Mouse (Mus musculus): ENCODE measurements around the gene Plac1. TPM values are rescaled to one million over a fixed set of nuclear protein-coding genes. Genes with fewer than 3 reads are reported as not detected.

Gene Plac1
- polyA plus RNA-seq, 1 experiment from 2014 or later: 1.8 TPM

DNA sequence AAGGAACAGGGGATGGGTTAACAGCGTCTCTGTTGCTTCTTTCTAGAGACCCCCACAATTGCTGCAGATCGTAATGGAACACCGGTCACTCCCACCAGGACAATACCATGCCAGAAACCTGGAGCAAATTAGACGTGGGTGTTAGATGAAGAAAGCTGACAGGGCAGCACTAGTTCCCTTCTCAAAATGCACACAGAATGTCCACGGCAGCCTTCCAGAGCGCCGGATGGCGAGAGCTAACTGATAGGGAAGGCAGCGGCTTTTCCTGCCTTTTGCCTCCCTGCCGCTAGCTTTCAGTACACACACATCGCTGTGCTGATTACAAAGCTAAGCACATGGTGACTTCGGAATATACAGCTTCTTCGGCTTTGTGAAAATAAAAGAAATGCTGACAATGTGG is 7.9 kb downstream of the Plac1 start:
- ATAC-seq (ENCODE audit: low read depth) (no peak), DNase-seq (no peak)
- WGBS (ENCODE audit: insufficient replicate concordance): 26% methylated on average over 13 of the region's 13 CpGs
- Histone ChIP-seq H3K27ac (no peak overlapping the region), H3K4me1 (replicated peaks) (peaks cover 4% of the 10 kb centered on the region), H3K9ac (peak overlapping the region; percentile 49; the same call in 1 of the 2 replicates), H3K4me3 (replicated peaks) (peak overlapping the region; percentile 32), H3K9me3 (replicated peaks) (no peaks in the 10 kb centered on the region), H3K36me3 (no peaks in the 10 kb centered on the region), H3K27me3 (no peaks in the 10 kb centered on the region), H3K4me2 (peak overlapping the region; percentile 60)

DNA sequence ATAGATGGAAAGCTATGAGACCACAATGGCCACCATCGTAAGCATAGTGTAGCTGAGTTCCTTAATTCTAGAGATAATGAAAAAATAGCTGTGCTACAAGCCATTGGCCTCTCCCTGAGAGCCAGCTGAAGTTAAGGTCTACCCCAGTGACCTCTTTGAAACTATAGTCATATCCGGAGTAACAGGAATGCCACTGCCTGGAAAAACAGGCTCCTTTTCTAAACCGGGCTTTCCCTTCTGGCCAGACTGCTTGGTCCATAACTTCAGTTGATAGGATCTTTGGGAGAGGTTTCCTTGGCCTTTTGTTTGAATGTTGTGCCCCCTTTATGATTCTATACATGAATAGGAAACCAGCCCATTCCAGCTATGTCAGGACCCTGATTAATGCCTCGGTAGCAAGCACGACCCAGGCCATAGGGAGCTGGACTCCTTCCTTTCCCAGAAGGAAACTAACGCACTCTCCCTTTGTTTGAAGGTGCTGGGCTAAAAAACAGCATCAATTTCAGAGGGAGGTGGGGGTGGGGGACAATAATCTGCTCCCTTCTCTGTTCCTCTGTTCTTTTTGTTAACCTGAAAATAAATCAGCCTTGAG is 15.5 kb downstream of the Plac1 start:
- Histone ChIP-seq H3K27me3 (no peaks in the 10 kb centered on the region), H3K4me1 (replicated peaks) (no peaks in the 10 kb centered on the region), H3K9ac (no peak overlapping the region), H3K4me2 (no peak overlapping the region), H3K9me3 (replicated peaks) (no peaks in the 10 kb centered on the region), H3K36me3 (no peaks in the 10 kb centered on the region), H3K4me3 (replicated peaks) (no peak overlapping the region), H3K27ac (no peak overlapping the region)
- WGBS (ENCODE audit: insufficient replicate concordance): 53% methylated on average over 6 of the region's 6 CpGs
- ATAC-seq (ENCODE audit: low read depth) (no peak), DNase-seq (no peak)

DNA sequence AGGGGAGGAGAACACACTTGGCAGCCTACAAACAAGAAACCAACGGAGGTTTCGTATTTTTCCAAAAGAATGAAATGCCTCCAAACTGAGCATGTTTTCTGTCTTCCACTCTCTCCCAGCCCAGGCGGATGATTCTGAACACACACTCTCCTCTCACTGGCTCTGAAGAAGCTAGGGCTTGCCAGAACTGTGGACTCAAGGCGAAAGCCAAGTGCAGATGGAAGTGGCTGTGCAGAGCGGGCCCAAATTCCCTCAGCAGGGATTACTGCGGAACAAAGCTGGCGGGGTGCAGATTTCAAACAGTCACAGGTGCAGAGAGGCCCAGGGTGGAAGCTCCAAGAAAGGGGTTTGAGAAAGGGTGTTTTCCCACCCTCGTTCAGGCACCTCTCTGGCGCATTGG is 19.1 kb downstream of the Plac1 start:
- DNase-seq (no peak), ATAC-seq (ENCODE audit: low read depth) (no peak)
- Histone ChIP-seq H3K27me3 (no peaks in the 10 kb centered on the region), H3K4me1 (replicated peaks) (no peaks in the 10 kb centered on the region), H3K4me3 (replicated peaks) (no peak overlapping the region), H3K4me2 (no peak overlapping the region), H3K9ac (no peak overlapping the region), H3K36me3 (no peaks in the 10 kb centered on the region), H3K9me3 (replicated peaks) (no peaks in the 10 kb centered on the region), H3K27ac (no peak overlapping the region)
- 77% methylated on average over 9 of the region's 9 CpGs for WGBS (ENCODE audit: insufficient replicate concordance)

- no peak overlapping the region for H3K4me3 ChIP-seq (replicated peaks)
- H3K4me2 ChIP-seq: no peak overlapping the region
- H3K27ac ChIP-seq: no peak overlapping the region
- no peak overlapping the region for H3K9ac ChIP-seq
- 64% methylated on average over 7 of the region's 7 CpGs for WGBS (ENCODE audit: insufficient replicate concordance)
- ATAC-seq (ENCODE audit: low read depth): no peak
- no peak for DNase-seq
- no peaks in the 10 kb centered on the region for H3K27me3 ChIP-seq
- H3K9me3 ChIP-seq (replicated peaks): no peaks in the 10 kb centered on the region
- H3K4me1 ChIP-seq (replicated peaks): no peaks in the 10 kb centered on the region
- H3K36me3 ChIP-seq: no peaks in the 10 kb centered on the region
These were observed 25.2 kb downstream of the Plac1 start for GRCm38 (mm10) chrX:53214557-53215229.

- DNase-seq (no peak), ATAC-seq (ENCODE audit: low read depth) (no peak)
- Histone ChIP-seq H3K9me3 (replicated peaks) (no peaks in the 10 kb centered on the region), H3K27ac (no peak overlapping the region), H3K9ac (no peak overlapping the region), H3K4me3 (replicated peaks) (no peak overlapping the region), H3K4me2 (no peak overlapping the region), H3K4me1 (replicated peaks) (no peaks in the 10 kb centered on the region), H3K27me3 (no peaks in the 10 kb centered on the region), H3K36me3 (no peaks in the 10 kb centered on the region)
- 54% methylated on average over 2 of the region's 2 CpGs for WGBS (ENCODE audit: insufficient replicate concordance)
These were observed 26.1 kb downstream of the Plac1 start for GRCm38 (mm10) chrX:53213838-53214237.

DNA sequence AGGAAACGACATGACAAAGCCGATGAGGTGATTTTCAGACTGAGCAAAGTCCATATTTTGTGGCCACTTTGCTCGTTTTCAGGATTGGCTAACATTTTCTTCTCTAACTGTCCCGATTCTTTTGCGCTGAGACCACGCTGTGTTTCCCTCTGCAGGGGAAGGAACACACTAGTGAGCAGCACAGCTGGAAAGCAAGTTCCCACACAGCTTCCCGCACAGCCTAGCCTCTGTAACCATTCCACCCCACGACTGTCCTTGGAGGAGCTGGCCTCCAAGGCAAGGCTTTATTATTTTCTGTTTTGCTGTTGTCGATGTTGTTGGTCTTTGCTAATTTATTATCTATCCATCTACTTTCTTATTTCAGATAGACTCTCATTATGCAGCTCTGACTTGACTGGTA is 27.4 kb downstream of the Plac1 start:
- H3K4me1 ChIP-seq (replicated peaks): no peaks in the 10 kb centered on the region
- H3K36me3 ChIP-seq: no peaks in the 10 kb centered on the region
- H3K27ac ChIP-seq: no peak overlapping the region
- DNase-seq (no peak), ATAC-seq (ENCODE audit: low read depth) (no peak)
- no peaks in the 10 kb centered on the region for H3K27me3 ChIP-seq
- H3K9me3 ChIP-seq (replicated peaks): no peaks in the 10 kb centered on the region
- 29% methylated on average over 9 of the region's 9 CpGs for WGBS (ENCODE audit: insufficient replicate concordance)
- no peak overlapping the region for H3K4me3 ChIP-seq (replicated peaks)
- H3K9ac ChIP-seq: no peak overlapping the region
- no peak overlapping the region for H3K4me2 ChIP-seq

DNA sequence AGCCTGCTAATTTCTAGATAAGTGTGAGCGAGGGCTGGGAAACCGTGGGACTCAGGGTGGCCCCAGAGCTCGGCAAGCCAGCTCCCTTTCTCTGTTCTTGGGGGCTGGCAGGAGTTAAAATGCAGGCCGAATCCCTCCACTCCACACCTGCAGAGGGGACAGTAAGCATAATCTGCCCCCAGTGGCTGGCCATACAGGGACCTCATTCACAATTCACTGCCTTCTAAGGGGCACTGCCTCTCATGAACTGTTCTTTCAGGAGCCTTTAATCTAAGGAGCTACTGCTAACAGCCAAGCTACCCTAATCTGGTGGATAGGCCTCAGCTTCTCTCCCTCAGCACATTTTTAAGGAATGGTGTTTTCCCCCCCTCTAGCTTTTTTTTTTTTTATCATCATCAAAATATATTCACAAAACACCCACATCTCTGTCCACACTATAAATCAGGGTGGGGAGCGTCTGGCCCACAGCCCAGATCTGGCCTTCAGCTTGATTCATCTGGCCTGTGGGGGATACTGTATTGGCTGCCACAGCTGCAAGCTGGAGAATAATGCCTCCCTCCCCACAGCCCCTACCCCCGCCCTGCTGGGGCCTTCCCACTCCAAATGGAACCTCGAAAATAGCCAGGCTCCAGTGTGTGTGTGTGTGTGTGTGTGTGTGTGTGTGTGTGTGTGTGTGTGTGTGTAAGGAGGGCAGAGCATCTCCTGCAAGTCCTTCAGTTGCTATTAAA is 28.0 kb downstream of the Plac1 start:
- WGBS (ENCODE audit: insufficient replicate concordance): 58% methylated on average over 7 of the region's 7 CpGs
- no peak for ATAC-seq (ENCODE audit: low read depth)
- Histone ChIP-seq H3K36me3 (no peaks in the 10 kb centered on the region), H3K4me3 (replicated peaks) (no peak overlapping the region), H3K9me3 (replicated peaks) (no peaks in the 10 kb centered on the region), H3K4me2 (no peak overlapping the region), H3K27ac (no peak overlapping the region), H3K9ac (no peak overlapping the region), H3K27me3 (no peaks in the 10 kb centered on the region), H3K4me1 (replicated peaks) (no peaks in the 10 kb centered on the region)
- DNase-seq: no peak

GRCm38 (mm10) chrX:53209431-53209830 is 30.5 kb downstream of the Plac1 start:
- ATAC-seq (ENCODE audit: low read depth) (no peak), DNase-seq (no peak)
- Histone ChIP-seq H3K4me2 (no peak overlapping the region), H3K27ac (no peak overlapping the region), H3K9me3 (replicated peaks) (no peaks in the 10 kb centered on the region), H3K9ac (no peak overlapping the region), H3K4me1 (replicated peaks) (no peaks in the 10 kb centered on the region), H3K4me3 (replicated peaks) (no peak overlapping the region), H3K27me3 (no peaks in the 10 kb centered on the region), H3K36me3 (no peaks in the 10 kb centered on the region)
- WGBS (ENCODE audit: insufficient replicate concordance): 66% methylated on average over 7 of the region's 7 CpGs

- Histone ChIP-seq H3K4me1 (replicated peaks) (no peaks in the 10 kb centered on the region), H3K4me2 (no peak overlapping the region), H3K9me3 (replicated peaks) (no peaks in the 10 kb centered on the region), H3K27ac (no peak overlapping the region), H3K27me3 (no peaks in the 10 kb centered on the region), H3K4me3 (replicated peaks) (no peak overlapping the region), H3K9ac (no peak overlapping the region), H3K36me3 (no peaks in the 10 kb centered on the region)
- ATAC-seq (ENCODE audit: low read depth): no peak
- DNase-seq: no peak
- WGBS (ENCODE audit: insufficient replicate concordance): 21% methylated on average over 3 of the region's 3 CpGs
These were observed 35.1 kb downstream of the Plac1 start for GRCm38 (mm10) chrX:53204690-53205311.

DNA sequence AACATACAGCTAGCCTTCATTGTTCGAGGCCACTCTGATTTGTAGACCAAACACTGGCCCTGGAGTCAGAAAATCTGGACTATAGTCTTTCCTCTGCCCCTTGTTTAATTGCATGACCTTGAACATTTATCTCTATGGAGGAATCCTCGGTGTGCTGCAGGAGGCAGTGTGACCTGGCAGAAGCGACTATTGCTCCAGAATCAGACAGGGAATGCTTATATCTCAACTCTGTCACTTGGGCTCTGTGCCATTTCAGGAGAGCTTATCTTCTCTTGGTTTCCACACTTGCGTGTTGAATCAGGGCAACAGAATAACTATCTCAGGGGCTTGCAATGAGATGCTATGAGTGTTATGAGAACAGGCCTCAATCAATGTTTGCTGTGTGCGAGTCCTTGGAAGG is 38.3 kb downstream of the Plac1 start:
- Histone ChIP-seq H3K27ac (no peak overlapping the region), H3K4me3 (replicated peaks) (no peak overlapping the region), H3K4me1 (replicated peaks) (no peaks in the 10 kb centered on the region), H3K27me3 (no peaks in the 10 kb centered on the region), H3K9me3 (replicated peaks) (no peaks in the 10 kb centered on the region), H3K36me3 (no peaks in the 10 kb centered on the region), H3K4me2 (no peak overlapping the region), H3K9ac (no peak overlapping the region)
- 58% methylated on average over 5 of the region's 5 CpGs for WGBS (ENCODE audit: insufficient replicate concordance)
- ATAC-seq (ENCODE audit: low read depth) (no peak), DNase-seq (no peak)

DNA sequence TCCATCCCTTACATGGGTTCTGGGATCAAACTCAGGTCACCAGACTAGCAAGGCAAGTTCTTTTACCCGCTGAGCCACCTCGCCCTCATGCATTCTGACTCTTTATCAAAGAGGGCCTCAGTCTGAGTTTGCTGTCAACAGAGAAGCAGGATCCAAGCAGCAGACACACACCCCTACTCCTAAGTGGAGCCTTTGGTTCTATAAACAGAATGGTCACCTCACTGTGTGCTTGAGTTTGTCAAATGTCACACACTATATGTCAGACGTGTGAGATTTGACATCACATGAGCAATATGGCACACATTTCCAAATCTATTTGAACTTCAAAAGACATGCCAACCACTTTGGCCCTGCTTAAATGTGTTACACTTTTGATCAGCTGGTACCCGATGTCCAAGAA is 42.2 kb downstream of the Plac1 start:
- Histone ChIP-seq H3K4me2 (no peak overlapping the region), H3K36me3 (no peaks in the 10 kb centered on the region), H3K9me3 (replicated peaks) (no peaks in the 10 kb centered on the region), H3K4me3 (replicated peaks) (no peak overlapping the region), H3K27ac (no peak overlapping the region), H3K4me1 (replicated peaks) (no peaks in the 10 kb centered on the region), H3K9ac (no peak overlapping the region), H3K27me3 (no peaks in the 10 kb centered on the region)
- WGBS (ENCODE audit: insufficient replicate concordance): 62% methylated on average over 4 of the region's 4 CpGs
- no peak for DNase-seq
- no peak for ATAC-seq (ENCODE audit: low read depth)
